Mouse (Mus musculus): ENCODE measurements around the gene Gm21981.

Gene Gm21981

GRCm38 (mm10) chr17:47694442-47694502, at the start of gene Gm21981:
TSS of gene Gm21981 (minus strand) at chr17:47694455.
- DNase-seq = no peak

DNA sequence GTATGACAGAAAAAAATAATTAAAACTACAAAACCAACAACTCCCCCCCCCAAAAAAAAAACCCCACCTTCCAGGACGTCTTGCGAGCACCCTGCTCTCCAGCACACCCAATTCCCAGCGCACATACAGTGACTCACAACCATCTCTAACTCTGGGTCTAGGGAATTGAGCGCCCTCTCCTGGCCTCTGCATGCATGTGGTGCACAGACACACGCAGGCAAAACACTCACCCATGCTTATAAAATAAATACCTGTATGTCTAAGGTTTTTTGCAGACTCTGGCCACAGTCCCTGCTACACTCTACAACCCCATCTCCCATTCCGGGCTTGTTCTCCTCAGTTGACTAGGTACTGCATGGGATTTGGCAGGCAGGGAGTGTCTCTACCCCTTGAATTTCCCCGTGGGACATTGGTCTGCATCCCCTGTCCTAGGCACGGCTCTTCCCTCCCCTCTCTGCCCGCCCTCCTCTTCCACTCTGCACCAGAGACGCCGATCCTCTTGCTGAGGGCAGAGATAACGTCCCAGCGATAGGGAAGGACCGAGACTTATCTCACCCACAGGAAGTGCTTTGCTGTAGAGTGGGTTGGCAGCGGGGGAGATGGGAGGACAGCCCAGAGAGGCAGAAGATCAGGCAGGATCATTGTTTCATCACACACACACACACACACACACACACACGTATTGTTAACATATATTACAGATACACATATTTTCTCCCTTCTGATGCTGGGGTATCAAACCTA, 48.9 kb upstream of the Gm21981 start:
- DNase-seq = no peak

DNA sequence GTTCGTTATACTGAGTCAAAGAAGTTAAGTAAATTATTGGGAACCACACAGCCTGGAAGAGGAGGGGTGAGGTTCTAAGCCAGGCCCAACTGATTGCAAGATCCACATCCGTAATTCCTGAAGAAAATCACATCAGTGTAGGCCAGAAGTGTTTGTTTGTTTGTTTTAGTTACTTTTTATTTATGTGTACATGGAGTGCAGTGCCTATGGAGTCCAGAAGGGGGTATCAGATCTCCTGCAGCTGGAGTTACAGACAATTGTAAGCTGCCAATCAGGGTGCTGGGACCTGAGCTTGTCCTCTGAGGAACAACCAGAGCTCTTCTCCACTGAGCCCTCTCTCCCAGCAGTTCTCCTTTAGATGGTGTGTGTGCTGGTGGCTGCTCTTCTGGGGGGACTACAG, 45.9 kb upstream of the Gm21981 start:
- no peak for DNase-seq

DNA sequence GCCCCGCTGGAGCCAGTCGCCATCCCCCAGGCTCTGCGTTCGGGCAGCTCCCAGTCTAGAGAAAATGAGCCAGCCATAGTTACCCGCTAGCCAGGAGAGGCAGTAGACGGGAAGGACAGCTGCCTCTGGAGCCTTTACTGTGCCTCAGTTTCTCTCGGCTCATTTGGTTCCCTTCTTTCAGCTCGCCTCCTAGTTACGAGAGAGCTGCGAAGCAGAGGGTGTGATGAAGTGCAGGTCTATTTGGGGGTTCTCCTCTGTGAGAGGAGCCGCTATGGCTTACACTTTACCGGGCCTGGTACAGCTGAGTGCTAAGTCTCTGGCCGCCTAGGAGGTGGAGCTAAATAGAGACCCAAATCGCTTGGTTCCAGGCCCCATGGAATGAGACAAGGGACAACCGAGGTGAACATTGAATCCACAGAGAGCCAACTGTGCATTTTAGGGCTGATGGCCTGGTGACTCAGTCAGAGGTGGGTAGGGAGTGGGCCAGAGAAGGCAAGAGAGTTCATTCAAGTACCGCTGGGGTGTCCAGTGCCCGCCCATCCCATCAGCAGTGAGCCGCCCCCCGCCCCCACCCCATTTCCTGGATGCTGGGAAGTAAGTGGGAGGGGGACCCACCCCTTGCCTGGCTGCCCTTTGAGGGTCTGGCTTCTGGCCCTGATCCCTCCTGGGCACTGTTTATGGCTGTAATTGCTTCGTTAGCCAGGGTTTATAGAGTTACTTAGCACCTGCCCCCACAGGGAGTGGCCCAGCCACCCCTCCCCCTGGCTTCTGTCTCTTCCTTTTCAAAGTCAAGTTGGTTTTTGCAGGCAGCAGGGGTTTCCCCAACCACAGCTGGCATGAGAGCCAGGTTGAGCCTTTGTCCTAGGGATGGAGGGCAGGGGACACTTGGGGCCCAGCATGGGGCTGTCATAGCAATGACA, 44.9 kb upstream of the Gm21981 start:
- peak; percentile 59 for DNase-seq

DNA sequence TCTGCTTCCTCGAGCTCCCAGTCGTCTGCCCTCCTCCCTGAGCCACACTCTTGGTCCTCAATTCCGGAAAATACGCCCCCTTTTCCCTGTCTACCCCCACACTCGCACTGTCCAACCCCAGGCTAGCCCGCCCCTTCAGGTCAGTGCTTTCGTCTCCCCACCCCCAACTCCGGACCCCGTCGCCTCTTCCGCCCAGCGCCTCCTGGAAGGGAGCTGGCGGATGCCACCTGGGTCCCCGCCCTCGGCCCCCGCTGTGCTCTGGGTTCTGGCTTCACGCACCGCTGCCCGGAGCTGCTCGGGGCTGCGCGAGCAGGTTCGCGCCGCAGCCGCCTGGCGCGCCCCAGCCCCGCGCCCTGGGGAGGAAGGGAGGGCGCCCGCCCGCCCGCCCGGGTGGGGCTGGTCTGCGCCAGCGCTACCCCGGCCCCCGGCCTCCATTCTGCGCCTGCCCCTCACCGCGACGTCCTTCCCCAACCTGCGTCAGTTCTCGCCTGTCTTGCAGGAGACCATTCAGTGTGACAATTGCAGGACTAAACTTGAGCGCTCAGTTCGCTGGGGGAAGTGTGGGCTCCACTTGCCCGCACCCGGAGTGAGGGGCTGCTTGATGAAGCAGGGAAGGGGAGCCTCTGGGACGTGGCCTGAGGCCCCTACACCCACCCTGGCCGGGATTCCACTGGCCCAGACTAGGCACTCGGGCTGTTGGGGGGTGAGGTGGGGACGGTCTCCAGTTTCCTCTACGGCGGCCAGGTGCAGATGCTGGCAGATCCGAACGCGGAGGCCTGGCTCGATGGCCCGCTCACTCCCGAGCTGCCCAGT, 44.0 kb upstream of the Gm21981 start:
- DNase-seq = peak; percentile 86

- DNase-seq = peak; percentile 95
Observed at GRCm38 (mm10) chr17:47737271-47738065, 43.2 kb upstream of the Gm21981 start.

GRCm38 (mm10) chr17:47736856-47737255, 42.6 kb upstream of the Gm21981 start, which contains the start of gene Tfeb:
TSS of gene Tfeb (plus strand) at chr17:47737030.
- DNase-seq = peak; percentile 99

DNA sequence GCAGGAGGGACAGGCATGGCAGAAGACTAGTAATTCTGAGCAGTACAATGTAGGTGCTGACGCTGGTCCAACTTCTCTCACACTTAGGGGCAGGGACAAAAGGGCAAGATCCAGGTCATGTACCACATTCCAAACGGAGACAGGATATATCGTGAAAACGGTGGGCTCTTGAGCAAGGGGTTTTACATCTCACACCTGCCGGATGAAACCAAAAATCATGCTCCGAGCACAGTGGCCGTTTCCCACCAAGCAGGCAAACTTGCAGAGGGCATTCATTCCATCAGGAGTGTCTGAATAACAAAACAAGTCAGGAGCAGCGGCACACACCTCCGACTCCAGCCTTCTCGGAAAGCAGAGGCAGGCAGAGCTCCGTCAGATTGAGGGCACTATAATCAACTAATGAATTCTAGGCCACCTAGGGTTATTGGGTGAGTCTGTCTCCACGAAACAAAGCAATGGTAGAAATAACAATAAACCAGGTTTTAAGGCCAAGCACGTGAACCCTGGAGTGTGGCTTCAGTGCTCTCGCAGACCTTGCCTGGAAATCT, 41.4 kb upstream of the Gm21981 start:
- DNase-seq = no peak

GRCm38 (mm10) chr17:47730633-47731575, 36.6 kb upstream of the Gm21981 start:
- peak; percentile 27 for DNase-seq

- no peak for DNase-seq
Observed at GRCm38 (mm10) chr17:47726566-47726965, 32.3 kb upstream of the Gm21981 start, which contains the start of gene Pgc. TSS of gene Pgc (plus strand) at chr17:47726842.

- no peak for DNase-seq
Observed at GRCm38 (mm10) chr17:47721183-47721582, 26.9 kb upstream of the Gm21981 start.

DNA sequence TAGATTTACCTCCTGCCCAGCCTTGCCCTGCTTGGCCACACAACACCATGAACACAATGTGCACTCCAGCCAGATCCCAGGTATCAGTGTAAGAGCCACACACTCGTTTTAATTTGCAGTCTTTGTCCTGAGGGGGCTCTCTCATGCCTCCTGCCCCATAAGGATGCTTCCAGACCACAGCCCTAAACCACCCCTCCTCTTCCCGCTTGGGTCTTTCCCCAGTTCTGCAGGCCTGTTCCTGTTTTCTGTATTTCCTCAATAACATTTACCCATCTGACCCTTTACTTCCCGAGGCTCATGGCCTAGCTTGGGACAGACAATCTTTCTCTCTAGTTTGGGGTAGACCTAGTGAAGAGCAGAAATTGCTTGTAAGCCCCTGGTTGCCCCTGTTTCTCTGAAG, 20.8 kb upstream of the Gm21981 start:
- no peak for DNase-seq

DNA sequence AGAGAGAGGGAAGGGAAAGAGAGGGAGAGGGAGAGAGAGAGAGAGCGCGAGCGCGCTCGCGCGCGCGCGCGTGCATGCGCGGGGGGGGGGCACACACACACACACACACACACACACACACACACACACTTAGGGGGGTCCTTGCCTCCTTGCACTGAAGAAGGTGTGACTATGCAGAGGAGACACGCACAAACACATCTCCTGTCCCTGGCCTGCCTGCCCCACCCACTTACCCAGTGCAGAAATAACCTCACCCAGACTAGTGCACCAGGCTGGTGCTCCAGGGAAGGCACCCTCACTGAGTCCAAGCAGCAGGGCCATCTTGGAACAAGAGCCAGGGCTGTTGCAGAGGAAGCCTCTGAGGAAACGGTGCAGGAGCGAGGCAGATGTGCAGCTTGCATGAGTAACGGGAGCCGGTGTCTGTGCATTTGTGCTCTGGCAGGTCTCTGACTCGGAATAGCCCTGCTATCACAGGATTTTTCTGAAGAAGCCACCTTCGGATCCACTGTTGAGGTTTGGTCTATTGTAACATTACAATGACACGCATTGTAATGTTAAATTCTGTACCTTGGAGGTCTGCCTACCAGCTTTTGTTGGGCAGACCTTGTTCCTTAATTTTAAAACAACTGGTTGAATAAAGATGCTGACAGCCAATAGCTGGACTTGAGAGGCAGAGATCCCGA, 18.8 kb upstream of the Gm21981 start:
- DNase-seq = no peak

DNA sequence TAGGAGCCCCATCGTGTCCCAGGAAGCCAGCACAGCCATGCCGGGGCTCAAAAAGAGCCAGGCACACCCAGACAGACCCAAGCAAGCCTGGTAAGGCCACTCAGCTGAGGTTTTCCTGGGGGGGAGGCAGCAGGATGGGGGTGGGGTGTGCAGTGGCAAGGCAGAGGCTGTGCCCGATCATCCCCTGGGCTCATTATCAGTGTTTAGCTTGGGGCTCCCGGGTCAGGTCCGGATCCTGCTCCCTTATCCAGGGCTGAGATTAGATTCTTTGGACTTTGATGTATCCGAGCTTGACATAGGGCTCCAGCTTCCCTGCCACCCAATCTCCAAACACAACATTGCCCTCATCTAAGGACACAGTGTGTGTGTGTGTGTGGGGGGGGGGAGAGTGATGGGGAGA, 17.6 kb upstream of the Gm21981 start:
- DNase-seq = no peak

DNA sequence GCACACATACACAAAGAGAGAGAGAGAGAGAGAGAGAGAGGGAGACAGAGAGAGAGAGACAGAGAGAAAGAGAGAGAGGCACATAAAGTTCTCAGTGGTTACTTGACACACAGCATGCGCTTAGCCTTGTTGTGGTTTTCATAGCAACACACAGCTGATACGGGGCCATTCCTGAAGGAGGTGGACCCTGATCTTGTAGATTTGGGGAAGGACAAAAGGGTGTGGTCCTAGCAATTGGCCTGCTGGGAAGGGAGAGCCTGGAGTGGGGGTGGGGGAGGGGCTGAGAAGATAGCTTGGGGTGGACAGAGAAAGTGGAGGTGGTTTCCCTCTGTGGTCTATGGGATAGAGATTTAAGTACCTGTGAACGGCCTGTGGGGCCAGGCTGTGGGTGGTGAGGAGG, 15.8 kb upstream of the Gm21981 start:
- no peak for DNase-seq

- DNase-seq = no peak
Observed at GRCm38 (mm10) chr17:47708972-47709371, 14.7 kb upstream of the Gm21981 start.

DNA sequence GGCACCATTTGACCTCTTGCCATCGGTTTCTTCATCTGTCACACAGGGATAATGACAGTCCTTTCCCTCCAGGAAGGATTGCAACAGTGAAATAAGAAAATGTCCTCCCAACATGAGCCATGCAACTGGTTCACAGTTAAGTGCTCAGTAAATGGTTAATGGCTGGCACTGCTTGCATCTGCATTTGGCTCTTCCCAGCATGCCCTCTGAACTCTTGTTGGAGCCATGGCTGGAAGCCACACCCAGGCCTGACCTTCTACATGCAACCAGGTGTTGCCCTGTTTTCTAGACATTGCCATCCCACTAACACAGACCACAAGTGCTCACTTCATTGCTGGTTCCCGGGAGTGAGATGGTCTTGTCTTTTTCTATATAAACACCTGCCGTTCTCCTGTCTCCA, 13.7 kb upstream of the Gm21981 start:
- no peak for DNase-seq

DNA sequence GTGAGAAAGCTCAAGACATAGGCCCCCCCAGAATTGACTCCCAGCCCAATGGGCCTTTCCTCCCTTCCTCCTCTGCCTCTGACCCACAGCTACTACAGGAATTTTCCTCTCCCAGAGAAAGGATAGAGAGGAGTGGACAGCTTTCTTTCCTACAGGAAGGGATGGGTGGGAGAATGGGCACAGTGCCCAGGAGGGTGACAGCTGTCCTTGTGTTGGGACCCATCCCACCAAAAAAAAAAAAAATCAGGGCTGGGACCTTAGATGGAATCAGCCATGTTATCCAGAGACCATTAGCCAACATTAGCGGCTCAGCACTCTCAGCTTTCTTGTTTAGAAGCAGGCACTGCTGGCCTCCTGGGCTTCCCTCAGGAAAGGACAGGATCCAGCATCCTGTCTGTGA, 11.9 kb upstream of the Gm21981 start:
- DNase-seq = peak; percentile 73

DNA sequence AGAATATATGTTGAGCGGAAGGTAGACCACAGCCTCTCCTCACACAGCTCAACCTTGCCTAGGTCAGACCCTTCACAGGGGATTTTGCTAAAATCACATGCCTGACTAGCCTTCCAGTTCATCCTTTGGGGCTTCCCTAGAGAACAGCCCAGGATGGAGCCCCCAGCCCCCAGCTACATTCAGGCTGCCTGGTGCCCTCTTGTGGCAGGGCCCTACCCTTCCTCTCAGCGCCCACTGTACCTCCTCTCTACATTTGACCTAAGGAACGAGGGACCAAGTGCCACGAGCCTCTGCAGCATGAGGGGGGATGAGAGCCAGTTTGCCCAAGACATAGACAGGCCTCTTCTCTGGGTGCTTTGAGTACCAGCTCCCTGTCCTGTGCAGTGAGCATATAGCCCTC, 10.4 kb upstream of the Gm21981 start:
- no peak for DNase-seq

- no peak for DNase-seq
Observed at GRCm38 (mm10) chr17:47703556-47703955, 9.3 kb upstream of the Gm21981 start.
